Mouse (Mus musculus): Measurements from ENCODE around the gene Paqr7. TPM values are rescaled to one million over a fixed set of nuclear protein-coding genes. Genes with fewer than 3 reads are reported as not detected.

Paqr7 gene
- polyA plus RNA-seq, 1 experiment from 2014 or later = 3.8 TPM

DNA sequence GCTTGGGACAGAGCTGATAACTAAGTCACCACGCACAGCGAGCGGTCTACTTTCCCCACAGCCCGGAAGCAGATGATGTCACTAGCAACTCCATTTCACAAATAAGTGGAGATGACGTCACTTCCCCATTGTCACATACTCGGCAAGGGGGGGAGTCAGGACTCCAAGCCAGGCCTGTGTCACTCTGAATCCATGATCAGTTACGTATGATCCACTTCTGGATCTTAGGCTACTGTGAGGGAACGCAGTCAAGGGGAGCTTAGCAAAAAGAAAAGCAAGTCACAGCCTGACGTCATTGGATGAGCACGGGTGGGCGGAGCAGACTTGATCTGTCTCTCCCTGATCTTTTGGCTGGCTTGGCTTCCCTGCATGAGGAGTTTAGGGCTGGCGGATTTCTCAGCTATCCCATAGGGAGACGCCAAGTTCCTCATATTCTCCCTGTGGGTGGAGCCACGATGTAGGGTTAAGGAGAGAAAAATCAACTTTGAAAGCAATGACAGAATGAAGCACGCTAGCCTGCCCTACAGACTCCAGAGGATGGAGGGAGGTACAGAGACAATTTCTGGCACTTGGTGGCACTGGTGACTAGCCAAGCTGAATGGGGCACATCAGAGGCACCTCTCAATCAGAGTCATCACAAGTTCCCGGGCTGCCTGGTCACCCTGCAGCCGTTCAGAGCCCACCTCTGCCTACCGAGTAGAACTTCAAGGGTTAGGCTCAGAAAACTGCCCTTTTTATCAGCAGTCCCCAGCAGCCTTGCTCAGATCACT, 51.9 kb downstream of the Paqr7 start:
- 0 out of 2 replicates have a peak overlapping the region, but pooled peaks have one; percentile 12 for H3K9ac ChIP-seq
- no peak overlapping the region for H3K4me3 ChIP-seq (replicated peaks)
- H3K36me3 ChIP-seq (replicated peaks) = peaks cover 67% of the 10 kb centered on the region
- no peaks in the 10 kb centered on the region for H3K27me3 ChIP-seq
- ATAC-seq (ENCODE audit: low FRiP score) = no peak
- WGBS = 73% methylated on average over 18 of the region's 18 CpGs
- peaks cover 29% of the 10 kb centered on the region for H3K4me1 ChIP-seq
- no peak overlapping the region for H3K4me2 ChIP-seq
- peaks cover 8% of the 10 kb centered on the region for H3K9me3 ChIP-seq
- H3K27ac ChIP-seq = no peak overlapping the region

DNA sequence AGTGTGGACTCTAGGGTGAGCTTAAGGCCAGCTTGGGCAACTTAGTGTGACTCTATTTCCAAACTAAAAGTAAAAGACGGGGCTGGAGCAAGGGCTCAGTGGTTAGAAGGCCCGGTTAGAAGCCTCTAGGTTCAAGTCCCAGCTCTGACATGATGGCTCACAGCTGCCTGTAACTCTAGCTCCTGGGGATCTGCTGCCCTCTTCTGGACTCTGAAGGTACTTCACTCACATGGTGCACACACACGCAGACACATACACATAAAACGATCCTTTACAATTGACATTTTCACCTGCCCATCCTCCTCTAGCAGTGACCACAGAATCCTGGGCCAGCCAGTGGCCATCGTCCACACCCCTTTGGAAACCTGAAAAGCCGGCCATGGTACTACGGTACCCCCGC, 53.4 kb downstream of the Paqr7 start:
- 98% methylated on average over 8 of the region's 8 CpGs for WGBS
- H3K4me1 ChIP-seq = peaks cover 29% of the 10 kb centered on the region
- H3K4me3 ChIP-seq (replicated peaks) = no peak overlapping the region
- H3K27me3 ChIP-seq = no peaks in the 10 kb centered on the region
- H3K27ac ChIP-seq = no peak overlapping the region
- peaks cover 8% of the 10 kb centered on the region for H3K9me3 ChIP-seq
- peaks cover 57% of the 10 kb centered on the region for H3K36me3 ChIP-seq (replicated peaks)
- no peak overlapping the region for H3K4me2 ChIP-seq
- H3K9ac ChIP-seq = no peak overlapping the region
- ATAC-seq (ENCODE audit: low FRiP score) = no peak

DNA sequence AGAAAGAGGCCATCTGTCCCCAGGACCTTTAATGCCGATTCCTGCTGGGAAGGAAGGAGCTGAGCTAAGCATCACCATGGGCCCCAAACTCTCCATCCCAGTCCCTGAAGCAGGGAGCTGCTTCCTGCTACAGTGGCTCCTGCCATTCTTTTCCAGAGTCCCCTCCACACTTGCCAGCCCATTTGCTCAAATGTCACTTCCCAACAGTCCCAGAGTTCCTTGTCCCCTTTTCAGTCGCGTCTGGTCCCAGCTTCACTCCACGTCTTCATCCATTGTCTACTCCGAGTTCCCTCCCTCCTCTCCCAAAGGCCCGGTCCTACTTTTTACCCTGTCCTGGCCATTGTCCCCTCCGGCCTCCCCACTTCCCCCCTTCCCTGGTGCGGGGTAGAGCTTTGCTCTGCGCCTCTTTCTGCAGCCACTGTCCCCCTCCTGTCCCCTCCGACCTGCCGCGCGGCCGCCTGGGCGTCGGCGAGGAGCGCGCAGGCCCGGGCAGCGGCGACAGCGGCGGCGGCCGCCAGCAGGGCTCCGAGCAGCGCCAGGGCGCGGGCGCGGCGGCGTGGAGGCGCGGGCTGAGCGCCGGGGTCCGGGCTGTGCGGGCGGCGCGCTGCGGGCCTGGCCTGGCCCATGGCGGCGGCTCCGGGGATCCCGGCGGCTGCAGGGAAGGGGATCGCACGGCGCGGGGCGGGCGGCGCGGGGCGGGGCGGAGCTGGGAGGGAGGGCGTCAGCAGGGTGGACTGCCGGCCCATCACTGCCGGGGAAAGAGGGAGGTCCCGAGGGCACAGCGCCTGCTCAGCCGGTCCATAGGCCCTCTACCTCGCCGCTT, 55.2 kb downstream of the Paqr7 start, which contains the start of gene Selenon:
Selenon (minus strand) TSS at position 673 of the 823 bp plus-strand sequence.
- WGBS = under 1% methylated on average over 50 of the region's 67 CpGs

DNA sequence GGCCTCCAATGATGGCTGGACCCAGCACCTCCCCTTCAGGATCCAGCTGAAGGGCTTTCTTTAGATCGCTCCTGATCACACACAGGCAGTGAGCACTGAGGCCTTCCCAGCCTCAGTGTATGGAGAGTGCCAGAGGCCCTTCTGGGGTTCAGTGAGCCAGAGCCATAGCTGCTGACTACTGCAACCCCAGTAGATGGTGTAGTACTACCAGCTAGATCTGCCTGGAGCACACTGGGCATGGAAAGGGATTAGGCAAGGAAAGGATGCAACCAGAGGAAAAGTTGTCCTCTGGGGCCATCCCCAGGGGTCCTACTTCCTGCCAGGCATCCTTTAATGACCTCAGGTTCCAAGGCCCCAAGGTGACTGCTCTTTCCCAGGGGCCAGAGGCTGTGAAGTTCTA, 57.1 kb downstream of the Paqr7 start:
- H3K27ac ChIP-seq = no peak overlapping the region

More for the DNA sequence above, 55.2 kb downstream of the Paqr7 start, which contains the start of gene Selenon:
- H3K9ac ChIP-seq = peak within 1 kb of the TSS; percentile 90
- peak; percentile 85 for ATAC-seq (ENCODE audit: low FRiP score)
- peak within 1 kb of the TSS; percentile 62 for H3K4me2 ChIP-seq
- peaks cover 39% of the 10 kb centered on the region for H3K36me3 ChIP-seq (replicated peaks)
- peaks cover 8% of the 10 kb centered on the region for H3K9me3 ChIP-seq
- H3K27ac ChIP-seq = peak within 1 kb of the TSS; percentile 84
- H3K4me1 ChIP-seq = peaks cover 31% of the 10 kb centered on the region
- H3K4me3 ChIP-seq (replicated peaks) = peak within 1 kb of the TSS; percentile 65
- no peaks in the 10 kb centered on the region for H3K27me3 ChIP-seq

DNA sequence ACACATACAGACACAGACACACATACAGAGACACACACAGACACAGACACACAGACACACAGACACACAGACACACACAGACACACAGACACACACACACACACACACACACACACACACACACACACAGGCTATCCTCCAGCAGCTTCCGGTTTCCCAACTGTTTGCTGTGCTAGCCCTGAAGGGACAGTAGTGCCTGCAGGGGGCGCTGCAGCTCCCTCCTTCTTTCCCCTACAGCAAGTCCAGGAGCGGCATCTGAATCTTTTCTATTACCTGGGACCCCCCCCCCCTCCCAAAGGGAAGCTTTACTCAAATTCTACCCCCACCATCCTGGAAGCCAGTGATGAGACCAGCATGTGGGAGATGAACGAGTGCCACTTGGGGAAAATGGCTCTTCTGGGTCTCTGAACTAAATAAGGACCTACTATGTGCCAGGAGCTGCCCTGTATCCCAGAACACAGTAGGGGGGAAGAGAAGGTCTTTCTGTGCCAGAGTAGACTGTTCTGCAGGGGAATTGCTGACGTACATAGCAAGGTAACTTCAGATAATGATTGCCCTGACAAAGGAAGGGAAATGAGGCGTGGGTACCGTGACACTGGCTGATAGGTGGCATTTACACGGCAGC, 59.6 kb downstream of the Paqr7 start:
- 62% methylated on average over 8 of the region's 8 CpGs for WGBS
- no peak overlapping the region for H3K27ac ChIP-seq
- H3K36me3 ChIP-seq (replicated peaks) = no peaks in the 10 kb centered on the region
- no peak overlapping the region for H3K4me2 ChIP-seq
- no peak overlapping the region for H3K9ac ChIP-seq
- H3K4me3 ChIP-seq (replicated peaks) = no peak overlapping the region
- peaks cover 24% of the 10 kb centered on the region for H3K4me1 ChIP-seq
- H3K27me3 ChIP-seq = no peaks in the 10 kb centered on the region
- no peaks in the 10 kb centered on the region for H3K9me3 ChIP-seq
- no peak for ATAC-seq (ENCODE audit: low FRiP score)

More for the DNA sequence above, 57.1 kb downstream of the Paqr7 start:
- ATAC-seq (ENCODE audit: low FRiP score) = no peak
- Histone ChIP-seq H3K9me3 (peaks cover 8% of the 10 kb centered on the region), H3K27me3 (no peaks in the 10 kb centered on the region), H3K4me3 (replicated peaks) (no peak overlapping the region), H3K4me2 (no peak overlapping the region), H3K4me1 (peaks cover 29% of the 10 kb centered on the region), H3K36me3 (replicated peaks) (peaks cover 21% of the 10 kb centered on the region), H3K9ac (no peak overlapping the region)
- 75% methylated on average over 1 of the region's 1 CpGs for WGBS

DNA sequence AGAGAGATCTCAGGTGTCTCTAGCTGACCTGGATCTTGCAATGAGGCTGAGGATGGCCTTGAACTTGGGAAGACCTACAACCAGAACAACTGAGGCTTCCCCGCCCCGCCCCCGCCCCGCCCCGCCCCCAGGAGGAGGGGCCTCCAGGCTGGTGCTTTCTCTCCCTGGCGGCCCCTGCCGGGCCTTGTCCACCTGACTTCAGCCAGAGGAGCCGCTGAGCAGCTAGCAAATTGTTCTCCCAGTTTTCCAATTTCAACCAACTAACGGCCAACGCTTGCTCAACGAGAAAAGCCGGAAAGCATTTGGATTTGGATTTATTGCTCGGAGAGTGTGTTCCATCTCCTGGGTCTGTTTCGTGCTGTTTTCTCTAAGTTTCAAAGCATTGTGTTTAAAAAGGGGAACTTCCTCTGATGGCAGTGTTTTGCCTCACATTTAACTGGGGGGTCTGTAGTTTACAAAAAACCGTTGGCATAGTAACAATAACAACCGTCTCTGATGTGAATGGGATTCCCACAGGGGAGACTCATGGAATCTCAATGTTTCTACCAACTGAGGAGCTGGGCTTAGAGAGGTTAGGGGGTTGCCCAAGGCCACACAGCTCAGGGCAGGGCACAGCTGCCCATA, 61.2 kb downstream of the Paqr7 start:
- no peak for ATAC-seq (ENCODE audit: low FRiP score)
- Histone ChIP-seq H3K4me3 (replicated peaks) (no peak overlapping the region), H3K27me3 (no peaks in the 10 kb centered on the region), H3K4me1 (peaks cover 15% of the 10 kb centered on the region), H3K27ac (0 out of 2 replicates have a peak overlapping the region, but pooled peaks have one; percentile 42), H3K36me3 (replicated peaks) (no peaks in the 10 kb centered on the region), H3K4me2 (no peak overlapping the region), H3K9me3 (no peaks in the 10 kb centered on the region), H3K9ac (no peak overlapping the region; the same call in 1 of the 2 replicates)
- 11% methylated on average over 14 of the region's 16 CpGs for WGBS

DNA sequence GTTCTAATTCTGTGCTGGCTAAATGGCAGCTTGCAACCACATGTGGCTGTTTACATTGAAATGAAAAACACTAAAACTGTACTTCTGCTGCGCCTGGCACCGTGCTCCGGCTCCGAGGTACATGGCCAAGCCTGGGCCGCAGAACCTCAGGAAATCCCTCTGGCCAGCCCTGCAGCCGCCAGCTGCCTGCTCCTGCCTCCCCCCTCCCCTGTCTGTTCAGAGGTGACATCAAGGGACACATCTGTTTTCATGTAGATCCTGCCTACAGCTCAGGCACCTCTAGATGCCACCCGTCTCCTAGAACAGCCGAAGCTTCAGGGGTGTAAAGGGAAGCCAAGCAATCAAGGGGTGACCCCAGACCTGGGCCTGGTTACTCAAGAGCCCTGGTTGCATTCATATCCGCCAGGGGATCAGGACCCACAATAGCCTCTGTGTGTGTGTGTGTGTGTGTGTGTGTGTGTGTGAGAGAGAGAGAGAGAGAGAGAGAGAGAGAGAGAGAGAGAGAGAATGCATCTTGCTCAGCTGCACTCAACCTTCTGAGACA, 62.1 kb downstream of the Paqr7 start:
- H3K4me3 ChIP-seq (replicated peaks) = no peak overlapping the region
- no peak overlapping the region for H3K27ac ChIP-seq
- no peak overlapping the region for H3K4me2 ChIP-seq
- no peak for ATAC-seq (ENCODE audit: low FRiP score)
- WGBS = 69% methylated on average over 9 of the region's 9 CpGs
- no peaks in the 10 kb centered on the region for H3K9me3 ChIP-seq
- peaks cover 15% of the 10 kb centered on the region for H3K4me1 ChIP-seq
- H3K9ac ChIP-seq = no peak overlapping the region
- H3K36me3 ChIP-seq (replicated peaks) = no peaks in the 10 kb centered on the region
- no peaks in the 10 kb centered on the region for H3K27me3 ChIP-seq

DNA sequence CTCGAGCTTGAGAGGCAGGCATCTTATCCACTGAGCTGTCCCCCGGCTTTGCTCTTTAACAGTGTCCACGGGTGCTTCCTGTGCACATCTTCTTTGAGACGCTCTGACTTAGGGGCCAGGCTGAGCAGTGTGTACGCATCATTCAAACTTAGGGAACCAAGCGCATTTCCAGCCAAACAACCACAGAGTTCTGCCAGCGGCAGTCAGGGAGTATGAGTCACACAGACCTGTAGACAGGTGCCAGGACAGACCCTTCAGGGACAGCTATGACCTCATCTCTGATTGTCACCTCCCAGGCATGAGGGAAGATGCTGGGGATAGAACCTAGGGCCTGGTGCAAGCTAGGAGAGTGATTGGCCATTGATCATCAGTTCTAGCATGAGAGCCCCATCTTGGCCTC, 62.7 kb downstream of the Paqr7 start:
- H3K4me2 ChIP-seq = no peak overlapping the region
- no peaks in the 10 kb centered on the region for H3K36me3 ChIP-seq (replicated peaks)
- peaks cover 15% of the 10 kb centered on the region for H3K4me1 ChIP-seq
- no peaks in the 10 kb centered on the region for H3K9me3 ChIP-seq
- H3K9ac ChIP-seq = no peak overlapping the region
- ATAC-seq (ENCODE audit: low FRiP score) = no peak
- H3K27ac ChIP-seq = no peak overlapping the region
- WGBS = 83% methylated on average over 7 of the region's 7 CpGs
- no peaks in the 10 kb centered on the region for H3K27me3 ChIP-seq
- no peak overlapping the region for H3K4me3 ChIP-seq (replicated peaks)

Small RNAs within 50 kb of the gene (microRNA-seq; reads per million reads assigned to microRNA genes)
- gene Gm23634 = 3.6 reads per million, percentile 11 among the genes with 10 or more reads in this experiment

Other genes starting within 250 kb of the Paqr7 start
- gene Gm30191, start 249.8 kb upstream of the Paqr7 start, polyA plus RNA-seq (2016; fragmentation: Nextera tagmentation; extraction: Ambion mirVana) = not detected in 2 replicates
- 4.1 and 5.2 TPM in 2 replicates for gene Grrp1, start 242.6 kb upstream of the Paqr7 start, polyA plus RNA-seq (2016; fragmentation: Nextera tagmentation; extraction: Ambion mirVana)
- gene Pdik1l, start 208.8 kb upstream of the Paqr7 start, polyA plus RNA-seq (2016; fragmentation: Nextera tagmentation; extraction: Ambion mirVana) = 33.3 and 34.8 TPM in 2 replicates
- gene Trim63, start 181.6 kb upstream of the Paqr7 start, polyA plus RNA-seq (2016; fragmentation: Nextera tagmentation; extraction: Ambion mirVana) = 0.17 and 0.27 TPM in 2 replicates
- not detected in 2 replicates for gene Slc30a2, start 153.5 kb upstream of the Paqr7 start, polyA plus RNA-seq (2016; fragmentation: Nextera tagmentation; extraction: Ambion mirVana)
- gene Extl1, start 112.8 kb upstream of the Paqr7 start, polyA plus RNA-seq (2016; fragmentation: Nextera tagmentation; extraction: Ambion mirVana) = 0.32 and 0.37 TPM in 2 replicates
- 7.2 and 8.3 TPM in 2 replicates for gene Pafah2, start 100.4 kb upstream of the Paqr7 start, polyA plus RNA-seq (2016; fragmentation: Nextera tagmentation; extraction: Ambion mirVana)
- 4,517 and 4,745 TPM in 2 replicates for gene Stmn1, start 28.4 kb upstream of the Paqr7 start, polyA plus RNA-seq (2016; fragmentation: Nextera tagmentation; extraction: Ambion mirVana)
- gene Aunip, start 14.3 kb downstream of the Paqr7 start, polyA plus RNA-seq (2016; fragmentation: Nextera tagmentation; extraction: Ambion mirVana) = 14.1 and 15.4 TPM in 2 replicates
- gene Mtfr1l, start 38.7 kb downstream of the Paqr7 start, polyA plus RNA-seq (2016; fragmentation: Nextera tagmentation; extraction: Ambion mirVana) = 125 and 129 TPM in 2 replicates
- gene Selenon, start 55.5 kb downstream of the Paqr7 start, polyA plus RNA-seq (2016; fragmentation: Nextera tagmentation; extraction: Ambion mirVana) = 9.3 and 14.8 TPM in 2 replicates
- 3.5 and 4.0 TPM in 2 replicates for gene Man1c1, start 207.6 kb downstream of the Paqr7 start, polyA plus RNA-seq (2016; fragmentation: Nextera tagmentation; extraction: Ambion mirVana)